ENCODE assay signal across 9 mouse cellular contexts in genomic region chr9:50782155-50782554, GRCm38 (mm10). TPM values are rescaled to one million over a fixed set of nuclear protein-coding genes. Genes with fewer than 3 reads are reported as not detected.
DNase-seq lines count a peak whose midpoint lies in the region; ATAC-seq and TF ChIP-seq lines count a peak whose summit lies in the region.
"Had no signal": no experiment of that assay in that cellular context is flagged by ENCODE, and none has a peak within 500 bp of the region (broad histone marks: within the 10 kb centered on the region; RNA-seq: fewer than 3 reads in every experiment).

No protein-coding gene starts in this region.

- DNase-seq in hindbrain, postnatal 0 days (ENCODE audit: low spot score) = peak; percentile 45
- DNase-seq in hindbrain, embryonic 14.5 days (ENCODE audit: low spot score) = no peak
- peak; percentile 69 to 73 for DNase-seq in B cell, adult 2 months
- DNase-seq in G1E (ENCODE audit: low spot score) = no peak
- peak; percentile 24 for DNase-seq in neural tube, embryonic 11.5 days (ENCODE audit: low spot score)
- DNase-seq in ovary, postnatal 36 days (ENCODE audit: low spot score) = no peak
- no peak for DNase-seq in urinary bladder, adult 2 months (ENCODE audit: low spot score)

- no peak overlapping the region for H3K4me3 ChIP-seq in hindbrain, postnatal 0 days (ENCODE audit: low read length)
- H3K4me3 ChIP-seq in hindbrain, embryonic 14.5 days (replicated peaks; ENCODE audit: low read length) = no peak overlapping the region
- H3K4me3 ChIP-seq in G1E (ENCODE audit: low read depth, low read length) = no peak overlapping the region
- H3K4me3 ChIP-seq in neural tube, embryonic 11.5 days (ENCODE audit: low read depth, low read length) = no peak overlapping the region
- H3K4me3 ChIP-seq: limb, embryonic 15.5 days had no signal

- peak; percentile 61 for TF ChIP-seq CTCF in hindbrain, postnatal 0 days (IDR thresholded peaks at IDR 0.05; ENCODE audit: low read depth)
- peak; percentile 37; the same call in 1 of the 2 replicates for TF ChIP-seq CTCF in G1E (IDR thresholded peaks at IDR 0.05; ENCODE audit: low read depth, low read length)

- no peak overlapping the region for H3K4me2 ChIP-seq in hindbrain, postnatal 0 days (ENCODE audit: low read depth, low read length)
- H3K4me2 ChIP-seq in hindbrain, embryonic 14.5 days (replicated peaks) = no peak overlapping the region
- no peak overlapping the region for H3K4me2 ChIP-seq in neural tube, embryonic 11.5 days (ENCODE audit: low read depth)
- H3K4me2 ChIP-seq: limb, embryonic 15.5 days had no signal

- peaks cover 66% of the 10 kb centered on the region for H3K36me3 ChIP-seq in hindbrain, postnatal 0 days (ENCODE audit: insufficient read depth, low read length)
- peaks cover 91% of the 10 kb centered on the region for H3K36me3 ChIP-seq in hindbrain, embryonic 14.5 days (replicated peaks; ENCODE audit: control insufficient read depth, insufficient read depth)
- H3K36me3 ChIP-seq in G1E (replicated peaks) = peaks cover 94% of the 10 kb centered on the region
- peaks cover 8% of the 10 kb centered on the region; the same call in 1 of the 2 replicates for H3K36me3 ChIP-seq in neural tube, embryonic 11.5 days (ENCODE audit: control insufficient read depth, insufficient read depth, low read length)

- no peaks in the 10 kb centered on the region for H3K27me3 ChIP-seq in hindbrain, postnatal 0 days (ENCODE audit: insufficient read depth, low read length)
- no peaks in the 10 kb centered on the region for H3K27me3 ChIP-seq in hindbrain, embryonic 14.5 days (ENCODE audit: control insufficient read depth, insufficient read depth, low read length)
- H3K27me3 ChIP-seq in G1E (ENCODE audit: insufficient read depth, low read length) = no peaks in the 10 kb centered on the region
- H3K27me3 ChIP-seq in neural tube, embryonic 11.5 days (ENCODE audit: control insufficient read depth, insufficient read depth, low read length) = no peaks in the 10 kb centered on the region
- H3K27me3 ChIP-seq: limb, embryonic 15.5 days had no signal

- H3K27ac ChIP-seq in hindbrain, postnatal 0 days = no peak overlapping the region
- no peak overlapping the region for H3K27ac ChIP-seq in hindbrain, embryonic 14.5 days
- no peak overlapping the region for H3K27ac ChIP-seq in neural tube, embryonic 11.5 days (ENCODE audit: low read depth, low read length)
- H3K27ac ChIP-seq: limb, embryonic 15.5 days had no signal

- WGBS in hindbrain, postnatal 0 days = 72% methylated on average over 2 of the region's 2 CpGs
- 77% methylated on average over 2 of the region's 2 CpGs for whole genome bisulfite sequencing in hindbrain, embryonic 14.5 days
- 71% methylated on average over 2 of the region's 2 CpGs for WGBS in neural tube, embryonic 11.5 days

- H3K9ac ChIP-seq in hindbrain, postnatal 0 days (replicated peaks; ENCODE audit: low read length) = no peak overlapping the region
- no peak overlapping the region for H3K9ac ChIP-seq in hindbrain, embryonic 14.5 days
- no peak overlapping the region for H3K9ac ChIP-seq in neural tube, embryonic 11.5 days (ENCODE audit: low read length)
- H3K9ac ChIP-seq: limb, embryonic 15.5 days had no signal

- H3K4me1 ChIP-seq in hindbrain, postnatal 0 days (ENCODE audit: insufficient read depth, low read length) = no peaks in the 10 kb centered on the region
- no peaks in the 10 kb centered on the region for H3K4me1 ChIP-seq in hindbrain, embryonic 14.5 days (replicated peaks; ENCODE audit: control insufficient read depth, insufficient read depth, low read length)
- H3K4me1 ChIP-seq in G1E (ENCODE audit: insufficient read depth, low read depth, low read length) = 0 out of 2 replicates have a peak, but pooled peaks cover 3% of the 10 kb centered on the region
- no peaks in the 10 kb centered on the region for H3K4me1 ChIP-seq in neural tube, embryonic 11.5 days (ENCODE audit: control insufficient read depth, insufficient read depth, low read length)
- H3K4me1 ChIP-seq: limb, embryonic 15.5 days had no signal

- no peak for ATAC-seq in hindbrain, postnatal 0 days
- ATAC-seq in hindbrain, embryonic 14.5 days (ENCODE audit: low FRiP score) = no peak
- ATAC-seq in G1E (ENCODE audit: extremely low read depth, insufficient number of reproducible peaks, low FRiP score, poor library complexity, severe bottlenecking) = no peak
- peak; percentile 82 for ATAC-seq in erythroblast, adult 5-6 weeks (replicated peaks; ENCODE audit: low FRiP score, poor library complexity, severe bottlenecking)
- ATAC-seq in neural tube, embryonic 11.5 days (ENCODE audit: insufficient read depth, low FRiP score, low TSS enrichment) = no peak

- no peaks in the 10 kb centered on the region for H3K9me3 ChIP-seq in hindbrain, postnatal 0 days (ENCODE audit: low read length)
- H3K9me3 ChIP-seq in hindbrain, embryonic 14.5 days (ENCODE audit: control insufficient read depth, low read length) = no peaks in the 10 kb centered on the region
- no peaks in the 10 kb centered on the region for H3K9me3 ChIP-seq in G1E (replicated peaks)
- H3K9me3 ChIP-seq in neural tube, embryonic 11.5 days (ENCODE audit: control insufficient read depth, low read length) = no peaks in the 10 kb centered on the region
- H3K9me3 ChIP-seq: limb, embryonic 15.5 days had no signal

RNA-seq across cellular contexts. Expression of gene 1110032A03Rik, which starts 6.8 kb away (rescaled TPM):
- total RNA-seq in hindbrain, postnatal 0 days (2014; rRNA removed) = 39.1 and 42.3 TPM in 2 replicates
- polyA plus RNA-seq in hindbrain, postnatal 0 days (2015; fragmentation: Nextera tagmentation; extraction: Ambion mirVana) = 66.2 and 75.0 TPM in 2 replicates
- polyA plus RNA-seq in hindbrain, embryonic 14.5 days (2014; fragmentation: Nextera tagmentation; extraction: Ambion mirVana) = 55.0 and 62.7 TPM in 2 replicates
- total RNA-seq in G1E (2014; fragmentation: Nextera tagmentation) (59.2 and 70.6 TPM in 2 replicates), G1E (2017) (23.1 and 23.5 TPM in 2 replicates)
- 1.2 and 2.0 TPM in 2 replicates for polyA plus RNA-seq in G1E (2012)
- total RNA-seq in erythroblast, adult 5-6 weeks (2015; ENCODE audit: low replicate concordance) = 30.6 and 50.6 TPM in 2 replicates
- 38.8 and 44.6 TPM in 2 replicates for total RNA-seq in erythroblast, adult 5-6 weeks (2017; ENCODE audit: low replicate concordance)
- polyA plus RNA-seq in neural tube, embryonic 11.5 days (2014; fragmentation: Nextera tagmentation; extraction: Ambion mirVana) = 34.2 and 43.1 TPM in 2 replicates
- polyA plus RNA-seq in urinary bladder, adult 2 months (2012; rRNA removed) = 60.8 and 68.2 TPM in 2 replicates

RNA-seq across cellular contexts. Expression of gene Alg9, which starts 7.3 kb away (rescaled TPM):
- total RNA-seq in hindbrain, postnatal 0 days (2014; rRNA removed) = 92.7 and 94.0 TPM in 2 replicates
- polyA plus RNA-seq in hindbrain, postnatal 0 days (2015; fragmentation: Nextera tagmentation; extraction: Ambion mirVana) = 46.4 and 49.9 TPM in 2 replicates
- polyA plus RNA-seq in hindbrain, embryonic 14.5 days (2014; fragmentation: Nextera tagmentation; extraction: Ambion mirVana) = 63.4 and 67.9 TPM in 2 replicates
- total RNA-seq in G1E (2014; fragmentation: Nextera tagmentation) = 29.3 and 35.3 TPM in 2 replicates
- 20.6 and 21.9 TPM in 2 replicates for total RNA-seq in G1E (2017)
- 14.8 and 18.0 TPM in 2 replicates for polyA plus RNA-seq in G1E (2012)
- 46.1 and 60.4 TPM in 2 replicates for total RNA-seq in erythroblast, adult 5-6 weeks (2015; ENCODE audit: low replicate concordance)
- 18.0 and 28.7 TPM in 2 replicates for total RNA-seq in erythroblast, adult 5-6 weeks (2017; ENCODE audit: low replicate concordance)
- 46.3 and 46.9 TPM in 2 replicates for polyA plus RNA-seq in neural tube, embryonic 11.5 days (2014; fragmentation: Nextera tagmentation; extraction: Ambion mirVana)
- 19.7 and 22.0 TPM in 2 replicates for polyA plus RNA-seq in urinary bladder, adult 2 months (2012; rRNA removed)

RNA-seq across cellular contexts. Expression of gene Fdxacb1, which starts 14.1 kb away (rescaled TPM):
- total RNA-seq in hindbrain, postnatal 0 days (2014; rRNA removed) = 8.9 and 11.7 TPM in 2 replicates
- 9.6 and 12.0 TPM in 2 replicates for polyA plus RNA-seq in hindbrain, postnatal 0 days (2015; fragmentation: Nextera tagmentation; extraction: Ambion mirVana)
- polyA plus RNA-seq in hindbrain, embryonic 14.5 days (2014; fragmentation: Nextera tagmentation; extraction: Ambion mirVana) = 10.1 and 10.7 TPM in 2 replicates
- total RNA-seq in G1E (2014; fragmentation: Nextera tagmentation) = 6.4 and 13.3 TPM in 2 replicates
- 9.1 and 9.2 TPM in 2 replicates for total RNA-seq in G1E (2017)
- 1.0 and 1.7 TPM in 2 replicates for polyA plus RNA-seq in G1E (2012)
- 2.5 and 5.8 TPM in 2 replicates for total RNA-seq in erythroblast, adult 5-6 weeks (2015; ENCODE audit: low replicate concordance)
- 2.2 and 3.5 TPM in 2 replicates for total RNA-seq in erythroblast, adult 5-6 weeks (2017; ENCODE audit: low replicate concordance)
- 10.5 and 10.6 TPM in 2 replicates for polyA plus RNA-seq in neural tube, embryonic 11.5 days (2014; fragmentation: Nextera tagmentation; extraction: Ambion mirVana)
- polyA plus RNA-seq in urinary bladder, adult 2 months (2012; rRNA removed) = 8.2 and 8.6 TPM in 2 replicates

RNA-seq across cellular contexts. Expression of gene Hspb2, which starts 30.0 kb away (rescaled TPM):
- total RNA-seq in hindbrain, postnatal 0 days (2014; rRNA removed) = 5.4 TPM in 1 of 2 replicates, not detected in the other
- 2.2 and 2.9 TPM in 2 replicates for polyA plus RNA-seq in hindbrain, postnatal 0 days (2015; fragmentation: Nextera tagmentation; extraction: Ambion mirVana)
- 0.83 and 1.8 TPM in 2 replicates for polyA plus RNA-seq in hindbrain, embryonic 14.5 days (2014; fragmentation: Nextera tagmentation; extraction: Ambion mirVana)
- total RNA-seq in G1E (2014; fragmentation: Nextera tagmentation) (not detected in 2 replicates), G1E (2017) (not detected in 2 replicates)
- not detected in 2 replicates for polyA plus RNA-seq in G1E (2012)
- total RNA-seq in erythroblast, adult 5-6 weeks (2015; ENCODE audit: low replicate concordance) = not detected in 2 replicates
- total RNA-seq in erythroblast, adult 5-6 weeks (2017; ENCODE audit: low replicate concordance) = not detected in 2 replicates
- 8.4 and 8.6 TPM in 2 replicates for polyA plus RNA-seq in neural tube, embryonic 11.5 days (2014; fragmentation: Nextera tagmentation; extraction: Ambion mirVana)
- 48.5 and 54.7 TPM in 2 replicates for polyA plus RNA-seq in urinary bladder, adult 2 months (2012; rRNA removed)

RNA-seq across cellular contexts. Expression of gene Cryab, which starts 31.0 kb away (rescaled TPM):
- 8.7 and 9.1 TPM in 2 replicates for total RNA-seq in hindbrain, postnatal 0 days (2014; rRNA removed)
- polyA plus RNA-seq in hindbrain, postnatal 0 days (2015; fragmentation: Nextera tagmentation; extraction: Ambion mirVana) = 31.2 and 31.4 TPM in 2 replicates
- polyA plus RNA-seq in hindbrain, embryonic 14.5 days (2014; fragmentation: Nextera tagmentation; extraction: Ambion mirVana) = 11.9 and 14.9 TPM in 2 replicates
- total RNA-seq in G1E (2014; fragmentation: Nextera tagmentation) (not detected in 2 replicates), G1E (2017) (0.11 TPM in 1 of 2 replicates, not detected in the other)
- polyA plus RNA-seq in G1E (2012) = not detected in 2 replicates
- not detected in 2 replicates for total RNA-seq in erythroblast, adult 5-6 weeks (2015; ENCODE audit: low replicate concordance)
- not detected in 2 replicates for total RNA-seq in erythroblast, adult 5-6 weeks (2017; ENCODE audit: low replicate concordance)
- polyA plus RNA-seq in neural tube, embryonic 11.5 days (2014; fragmentation: Nextera tagmentation; extraction: Ambion mirVana) = 12.8 and 14.4 TPM in 2 replicates
- polyA plus RNA-seq in urinary bladder, adult 2 months (2012; rRNA removed) = 150 and 169 TPM in 2 replicates

Comparison
In these comparisons a context has a peak if more than half of its experiments do, and no peak if none do; other contexts are left out.
1. DNase-seq: peak in hindbrain, postnatal 0 days (single experiment), B cell, adult 2 months (2 of 2) and neural tube, embryonic 11.5 days (single experiment); none in hindbrain, embryonic 14.5 days (single experiment), G1E (single experiment), ovary, postnatal 36 days (single experiment) and urinary bladder, adult 2 months (single experiment).
2. RNA of gene 1110032A03Rik, which starts 6.8 kb away (polyA plus RNA-seq): 60.8 to 68.2 TPM in urinary bladder, adult 2 months, 66.2 to 75.0 TPM in hindbrain, postnatal 0 days, 55.0 to 62.7 TPM in hindbrain, embryonic 14.5 days and 34.2 to 43.1 TPM in neural tube, embryonic 11.5 days; 1.2 to 2.0 TPM in G1E; every median in the first group is over 10 times any median in the second.